11 mouse cellular contexts compared by ENCODE assay signal in the genomic region with DNA sequence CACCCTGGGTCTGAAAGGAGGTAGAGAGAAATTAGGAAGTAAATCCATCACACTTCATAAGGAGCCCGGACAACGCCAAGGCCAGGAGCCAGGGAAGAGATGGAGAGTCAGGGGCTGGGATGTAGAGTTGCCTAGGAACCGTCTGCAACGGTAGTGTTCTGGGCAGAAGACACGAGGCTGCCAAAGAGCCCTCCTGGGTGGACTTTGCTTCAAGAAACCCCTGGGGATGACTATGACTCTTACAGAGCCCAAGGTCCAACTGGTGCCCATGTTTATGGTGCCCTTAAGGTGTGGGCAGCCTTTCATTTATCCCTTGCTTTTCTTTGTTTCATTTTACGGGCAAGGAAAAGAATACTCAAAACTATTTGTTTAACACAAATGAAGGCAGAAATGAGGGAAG. TPM values are rescaled to one million over a fixed set of nuclear protein-coding genes. Genes with fewer than 3 reads are reported as not detected.
DNase-seq lines count a peak whose midpoint lies in the region; ATAC-seq lines count a peak whose summit lies in the region.
"Had no signal": no experiment of that assay in that cellular context is flagged by ENCODE, and none has a peak within 500 bp of the region (broad histone marks: within the 10 kb centered on the region; RNA-seq: fewer than 3 reads in every experiment).

No protein-coding gene starts in this region.

- WGBS in intestine, embryonic 16.5 days, result 50% methylated on average over 6 of the region's 6 CpGs
- WGBS in intestine, embryonic 15.5 days, result 63% methylated on average over 6 of the region's 6 CpGs
- WGBS in midbrain, embryonic 14.5 days, result 58% methylated on average over 6 of the region's 6 CpGs
- WGBS in midbrain, embryonic 10.5 days, result 81% methylated on average over 6 of the region's 6 CpGs
- 62% methylated on average over 6 of the region's 6 CpGs for WGBS in hindbrain, embryonic 12.5 days
- WGBS in neural tube, embryonic 15.5 days, result 30% methylated on average over 6 of the region's 6 CpGs

- H3K9ac ChIP-seq in intestine, embryonic 16.5 days (ENCODE audit: low read depth, low read length), result no peak overlapping the region
- no peak overlapping the region for H3K9ac ChIP-seq in intestine, embryonic 15.5 days
- H3K9ac ChIP-seq in midbrain, embryonic 14.5 days (replicated peaks; ENCODE audit: low read length), result no peak overlapping the region
- H3K9ac ChIP-seq in hindbrain, embryonic 12.5 days, result no peak overlapping the region
- H3K9ac ChIP-seq in neural tube, embryonic 15.5 days (replicated peaks), result no peak overlapping the region

- DNase-seq in midbrain, embryonic 14.5 days, result no peak
- no peak for DNase-seq in midbrain, embryonic 10.5 days (ENCODE audit: low spot score)
- DNase-seq in layer of hippocampus, postnatal 25 days (ENCODE audit: extremely low spot score in 1 of 2, low spot score in 1 of 2), result no peak
- DNase-seq: lung, postnatal 14 days; thymus, postnatal 14 days had no signal

- H3K27me3 ChIP-seq in intestine, embryonic 16.5 days (replicated peaks; ENCODE audit: control insufficient read depth, insufficient read depth, low read length), result no peaks in the 10 kb centered on the region
- no peaks in the 10 kb centered on the region for H3K27me3 ChIP-seq in intestine, embryonic 15.5 days (replicated peaks)
- no peaks in the 10 kb centered on the region for H3K27me3 ChIP-seq in midbrain, embryonic 14.5 days (ENCODE audit: control insufficient read depth, insufficient read depth, low read length)
- H3K27me3 ChIP-seq in midbrain, embryonic 10.5 days (ENCODE audit: low read depth, poor library complexity, severe bottlenecking), result no peaks in the 10 kb centered on the region
- no peaks in the 10 kb centered on the region for H3K27me3 ChIP-seq in hindbrain, embryonic 12.5 days
- no peaks in the 10 kb centered on the region for H3K27me3 ChIP-seq in neural tube, embryonic 15.5 days (replicated peaks)

- peaks cover 61% of the 10 kb centered on the region for H3K4me1 ChIP-seq in intestine, embryonic 16.5 days (ENCODE audit: control insufficient read depth, insufficient read depth, low read length)
- peaks cover 67% of the 10 kb centered on the region for H3K4me1 ChIP-seq in intestine, embryonic 15.5 days (replicated peaks)
- H3K4me1 ChIP-seq in midbrain, embryonic 14.5 days (ENCODE audit: control insufficient read depth, insufficient read depth, low read length), result peaks cover 19% of the 10 kb centered on the region
- peaks cover 52% of the 10 kb centered on the region for H3K4me1 ChIP-seq in midbrain, embryonic 10.5 days
- H3K4me1 ChIP-seq in hindbrain, embryonic 12.5 days, result peaks cover 45% of the 10 kb centered on the region
- H3K4me1 ChIP-seq in neural tube, embryonic 15.5 days, result peaks cover 62% of the 10 kb centered on the region

- peak overlapping the region; percentile 75; the same call in 1 of the 2 replicates for H3K27ac ChIP-seq in intestine, embryonic 16.5 days (ENCODE audit: low read length)
- H3K27ac ChIP-seq in intestine, embryonic 15.5 days, result no peak overlapping the region
- H3K27ac ChIP-seq in midbrain, embryonic 14.5 days (replicated peaks; ENCODE audit: low read depth, low read length), result peak overlapping the region; percentile 58; the same call in 1 of the 2 replicates
- H3K27ac ChIP-seq in midbrain, embryonic 10.5 days (replicated peaks), result no peak overlapping the region; the same call in 1 of the 2 replicates
- peak overlapping the region; percentile 83 for H3K27ac ChIP-seq in hindbrain, embryonic 12.5 days
- no peak overlapping the region for H3K27ac ChIP-seq in neural tube, embryonic 15.5 days (replicated peaks)
- H3K27ac ChIP-seq: left cerebral cortex, adult 2 months had no signal

- H3K36me3 ChIP-seq in intestine, embryonic 16.5 days (ENCODE audit: control insufficient read depth, insufficient read depth, low read length), result peaks cover 8% of the 10 kb centered on the region
- H3K36me3 ChIP-seq in intestine, embryonic 15.5 days, result peaks cover 8% of the 10 kb centered on the region; the same call in 1 of the 2 replicates
- H3K36me3 ChIP-seq in midbrain, embryonic 14.5 days (ENCODE audit: control insufficient read depth, insufficient read depth, low read length), result no peaks in the 10 kb centered on the region
- H3K36me3 ChIP-seq in midbrain, embryonic 10.5 days, result peaks cover 29% of the 10 kb centered on the region
- no peaks in the 10 kb centered on the region for H3K36me3 ChIP-seq in hindbrain, embryonic 12.5 days
- no peaks in the 10 kb centered on the region for H3K36me3 ChIP-seq in neural tube, embryonic 15.5 days

- no peak for ATAC-seq in intestine, embryonic 16.5 days
- ATAC-seq in intestine, embryonic 15.5 days, result no peak
- no peak for ATAC-seq in midbrain, embryonic 14.5 days (ENCODE audit: low FRiP score, low TSS enrichment)
- ATAC-seq in hindbrain, embryonic 12.5 days (ENCODE audit: low FRiP score), result no peak
- 0 out of 2 replicates have a peak, but pooled peaks have one; percentile 30 for ATAC-seq in neural tube, embryonic 15.5 days (ENCODE audit: low FRiP score)
- ATAC-seq: activated CD4-positive, CD25-positive, alpha-beta regulatory T cell, adult 4 months had no signal

- no peak overlapping the region for H3K4me2 ChIP-seq in intestine, embryonic 16.5 days (ENCODE audit: low read depth, low read length)
- H3K4me2 ChIP-seq in intestine, embryonic 15.5 days (replicated peaks), result no peak overlapping the region
- H3K4me2 ChIP-seq in midbrain, embryonic 14.5 days (ENCODE audit: low read length), result no peak overlapping the region
- no peak overlapping the region for H3K4me2 ChIP-seq in hindbrain, embryonic 12.5 days (replicated peaks)
- H3K4me2 ChIP-seq in neural tube, embryonic 15.5 days, result peak overlapping the region; percentile 17

- no peak overlapping the region for H3K4me3 ChIP-seq in intestine, embryonic 16.5 days (ENCODE audit: low read length)
- no peak overlapping the region for H3K4me3 ChIP-seq in intestine, embryonic 15.5 days (replicated peaks)
- H3K4me3 ChIP-seq in midbrain, embryonic 14.5 days (replicated peaks; ENCODE audit: low read depth, low read length), result no peak overlapping the region
- H3K4me3 ChIP-seq in midbrain, embryonic 10.5 days, result no peak overlapping the region
- H3K4me3 ChIP-seq in hindbrain, embryonic 12.5 days, result no peak overlapping the region
- H3K4me3 ChIP-seq in neural tube, embryonic 15.5 days (replicated peaks), result no peak overlapping the region
- H3K4me3 ChIP-seq: left cerebral cortex, adult 2 months had no signal

- H3K9me3 ChIP-seq in intestine, embryonic 16.5 days (ENCODE audit: control insufficient read depth, low read length), result no peaks in the 10 kb centered on the region
- H3K9me3 ChIP-seq in intestine, embryonic 15.5 days, result no peaks in the 10 kb centered on the region
- no peaks in the 10 kb centered on the region for H3K9me3 ChIP-seq in midbrain, embryonic 14.5 days (ENCODE audit: control insufficient read depth, low read length)
- H3K9me3 ChIP-seq in midbrain, embryonic 10.5 days (replicated peaks), result no peaks in the 10 kb centered on the region; the same call in 1 of the 2 replicates
- 0 out of 2 replicates have a peak, but pooled peaks cover 3% of the 10 kb centered on the region for H3K9me3 ChIP-seq in hindbrain, embryonic 12.5 days (replicated peaks)
- no peaks in the 10 kb centered on the region for H3K9me3 ChIP-seq in neural tube, embryonic 15.5 days (replicated peaks)

RNA-seq across cellular contexts. Expression of a gene that starts 33.7 kb away (rescaled TPM):
- 0.34 and 0.67 TPM in 2 replicates for polyA plus RNA-seq in intestine, embryonic 16.5 days (2015; fragmentation: Nextera tagmentation; extraction: Ambion mirVana)
- polyA plus RNA-seq in intestine, embryonic 15.5 days (2015; fragmentation: Nextera tagmentation; extraction: Ambion mirVana), result 0.59 and 0.63 TPM in 2 replicates
- polyA plus RNA-seq in midbrain, embryonic 14.5 days (2014; fragmentation: Nextera tagmentation; extraction: Ambion mirVana), result 5.4 and 6.2 TPM in 2 replicates
- polyA plus RNA-seq in midbrain, embryonic 10.5 days (2016; fragmentation: Nextera tagmentation; extraction: Ambion mirVana), result 2.1 and 3.3 TPM in 2 replicates
- polyA plus RNA-seq in hindbrain, embryonic 12.5 days (2016; fragmentation: Nextera tagmentation; extraction: Ambion mirVana), result 3.8 and 4.2 TPM in 2 replicates
- 3.2 and 3.8 TPM in 2 replicates for polyA plus RNA-seq in neural tube, embryonic 15.5 days (2015; fragmentation: Nextera tagmentation; extraction: Ambion mirVana)
- total RNA-seq in layer of hippocampus, postnatal 25 days (2021), result 1 to 10 TPM; 3.8 to 4.5 TPM
- polyA plus RNA-seq: activated CD4-positive, CD25-positive, alpha-beta regulatory T cell, adult 4 months had no signal

RNA-seq across cellular contexts. Expression of a gene that starts 36.7 kb away (rescaled TPM):
- polyA plus RNA-seq in intestine, embryonic 16.5 days (2015; fragmentation: Nextera tagmentation; extraction: Ambion mirVana), result 6.3 and 6.7 TPM in 2 replicates
- polyA plus RNA-seq in intestine, embryonic 15.5 days (2015; fragmentation: Nextera tagmentation; extraction: Ambion mirVana), result 7.2 and 7.7 TPM in 2 replicates
- polyA plus RNA-seq in midbrain, embryonic 14.5 days (2014; fragmentation: Nextera tagmentation; extraction: Ambion mirVana), result 2.7 and 4.3 TPM in 2 replicates
- 5.9 and 6.3 TPM in 2 replicates for polyA plus RNA-seq in midbrain, embryonic 10.5 days (2016; fragmentation: Nextera tagmentation; extraction: Ambion mirVana)
- 7.2 and 8.0 TPM in 2 replicates for polyA plus RNA-seq in hindbrain, embryonic 12.5 days (2016; fragmentation: Nextera tagmentation; extraction: Ambion mirVana)
- polyA plus RNA-seq in neural tube, embryonic 15.5 days (2015; fragmentation: Nextera tagmentation; extraction: Ambion mirVana), result 4.0 and 5.4 TPM in 2 replicates
- 10 to 100 TPM; 21.0 to 21.7 TPM for total RNA-seq in layer of hippocampus, postnatal 25 days (2021)

Comparison
In these comparisons a context has a peak if more than half of its experiments do, and no peak if none do; other contexts are left out.
1. H3K27ac ChIP-seq: peak in intestine, embryonic 16.5 days (single experiment), midbrain, embryonic 14.5 days (single experiment) and hindbrain, embryonic 12.5 days (single experiment); none in intestine, embryonic 15.5 days (single experiment), midbrain, embryonic 10.5 days (single experiment) and neural tube, embryonic 15.5 days (single experiment).